Mouse (Mus musculus): ENCODE data around the gene Slc30a7. TPM values are rescaled to one million over a fixed set of nuclear protein-coding genes. Genes with fewer than 3 reads are reported as not detected.

The Slc30a7 gene
- total and polyA plus RNA-seq, 3 experiments: 15.0 to 38.9 (median 25.3) TPM

- Histone ChIP-seq H3K36me3 (replicated peaks in 1 of 2; ENCODE audit: control insufficient read depth in 1 of 2, insufficient read depth in 1 of 2, low read length in 1 of 2) (peaks cover 47 to 87% of the 10 kb centered on the region in 2 experiments), H3K4me1 (ENCODE audit: control insufficient read depth in 1 of 2, insufficient read depth in 2 of 2) (no peaks in the 10 kb centered on the region), H3K27ac (ENCODE audit: insufficient read depth, low read depth) (no peak overlapping the region), H3K79me2 (replicated peaks; ENCODE audit: control insufficient read depth, extremely low read depth, insufficient read depth, poor library complexity, severe bottlenecking) (0 out of 2 replicates have a peak, but pooled peaks cover 2% of the 10 kb centered on the region), H3K9me3 (replicated peaks; ENCODE audit: low read length) (no peaks in the 10 kb centered on the region), H3K4me3 (replicated peaks in 1 of 3; ENCODE audit: low read depth in 2 of 3, low read length in 2 of 3, poor library complexity in 1 of 3) (no peak overlapping the region), H3K9ac (ENCODE audit: insufficient read depth, low read depth) (no peak overlapping the region), H3K4me2 (ENCODE audit: insufficient read depth, low read depth, poor library complexity, severe bottlenecking) (no peak overlapping the region), H3K27me3 (replicated peaks) (no peaks in the 10 kb centered on the region)
- dilution Hi-C loops (cut with MboI; ENCODE audit: extremely low pct_ligation_motif_present, extremely low pct_unique_long_range_greater_than_20kb, low sequenced_read_pairs) (no loop called here), in situ Hi-C loops (cut with MboI; ENCODE audit: low pct_ligation_motif_present, low pct_unique_long_range_greater_than_20kb, low sequenced_read_pairs) (no loop called here)
- no peak for DNase-seq (ENCODE audit: extremely low read depth)
- no peak for TF ChIP-seq ETS1 (conservative IDR thresholded peaks at IDR 0.05; ENCODE audit: low read depth, low read length)
- no peak for TF ChIP-seq ZMIZ1 (IDR thresholded peaks at IDR 0.05; ENCODE audit: low read depth, low read length)
- no peak for TF ChIP-seq RCOR1 (conservative IDR thresholded peaks at IDR 0.05; ENCODE audit: low read depth, low read length)
- no peak for TF ChIP-seq SIN3A (IDR thresholded peaks at IDR 0.05; ENCODE audit: low read length)
- TF ChIP-seq GABPA (IDR thresholded peaks at IDR 0.05; ENCODE audit: insufficient replicate concordance, low read depth, low read length): no peak
- no peak for TF ChIP-seq TCF12 (IDR thresholded peaks at IDR 0.05; ENCODE audit: low read depth, low read length)
- TF ChIP-seq TBP (conservative IDR thresholded peaks at IDR 0.05; ENCODE audit: low read depth, low read length): no peak
- no peak for TF ChIP-seq SMC3 (IDR thresholded peaks at IDR 0.05; ENCODE audit: low read depth, low read length)
Measured at GRCm38 (mm10) chr3:115985183-115985892, 21.9 kb downstream of the Slc30a7 start.

- dilution Hi-C loops (cut with MboI; ENCODE audit: extremely low pct_ligation_motif_present, extremely low pct_unique_long_range_greater_than_20kb, low sequenced_read_pairs): no loop called here
- DNase-seq (ENCODE audit: extremely low read depth): no peak
- H3K4me3 ChIP-seq (replicated peaks in 1 of 3; ENCODE audit: low read depth in 2 of 3, low read length in 2 of 3, poor library complexity in 1 of 3): no peak overlapping the region
- 0 out of 2 replicates have a peak, but pooled peaks cover 2% of the 10 kb centered on the region for H3K79me2 ChIP-seq (replicated peaks; ENCODE audit: control insufficient read depth, extremely low read depth, insufficient read depth, poor library complexity, severe bottlenecking)
- in situ Hi-C loops (cut with MboI; ENCODE audit: low pct_ligation_motif_present, low pct_unique_long_range_greater_than_20kb, low sequenced_read_pairs): no loop called here
- no peak overlapping the region for H3K4me2 ChIP-seq (ENCODE audit: insufficient read depth, low read depth, poor library complexity, severe bottlenecking)
- TF ChIP-seq MYC (IDR thresholded peaks at IDR 0.05; ENCODE audit: low read depth, low read length) (no peak), MXI1 (IDR thresholded peaks at IDR 0.05; ENCODE audit: low read depth, low read length) (no peak), USF2 (conservative IDR thresholded peaks at IDR 0.05; ENCODE audit: low read depth, low read length) (no peak), KAT2A (IDR thresholded peaks at IDR 0.05; ENCODE audit: insufficient replicate concordance, low read length) (no peak), JUN (IDR thresholded peaks at IDR 0.05; ENCODE audit: insufficient read depth, low read depth, low read length) (no peak), HCFC1 (IDR thresholded peaks at IDR 0.05; ENCODE audit: low read depth, low read length) (no peak), RCOR1 (conservative IDR thresholded peaks at IDR 0.05; ENCODE audit: low read depth, low read length) (no peak), TBP (conservative IDR thresholded peaks at IDR 0.05; ENCODE audit: low read depth, low read length) (no peak), CHD1 (IDR thresholded peaks at IDR 0.05; ENCODE audit: low read depth, low read length) (no peak), CHD2 (IDR thresholded peaks at IDR 0.05; ENCODE audit: low read length) (no peak), SIN3A (IDR thresholded peaks at IDR 0.05; ENCODE audit: low read length) (no peak), ZKSCAN1 (IDR thresholded peaks at IDR 0.05; ENCODE audit: borderline replicate concordance, low read depth, low read length) (no peak), ZMIZ1 (IDR thresholded peaks at IDR 0.05; ENCODE audit: low read depth, low read length) (no peak)
- no peak overlapping the region for H3K27ac ChIP-seq (ENCODE audit: insufficient read depth, low read depth)
- H3K4me1 ChIP-seq (ENCODE audit: control insufficient read depth in 1 of 2, insufficient read depth in 2 of 2): no peaks in the 10 kb centered on the region
- H3K27me3 ChIP-seq (replicated peaks): no peaks in the 10 kb centered on the region
- no peak overlapping the region for H3K9ac ChIP-seq (ENCODE audit: insufficient read depth, low read depth)
- no peaks in the 10 kb centered on the region for H3K9me3 ChIP-seq (replicated peaks; ENCODE audit: low read length)
- peaks cover 44 to 85% of the 10 kb centered on the region in 2 experiments for H3K36me3 ChIP-seq (replicated peaks in 1 of 2; ENCODE audit: control insufficient read depth in 1 of 2, insufficient read depth in 1 of 2, low read length in 1 of 2)
Measured at GRCm38 (mm10) chr3:115984653-115985052, 22.6 kb downstream of the Slc30a7 start.
